In the genomic region with DNA sequence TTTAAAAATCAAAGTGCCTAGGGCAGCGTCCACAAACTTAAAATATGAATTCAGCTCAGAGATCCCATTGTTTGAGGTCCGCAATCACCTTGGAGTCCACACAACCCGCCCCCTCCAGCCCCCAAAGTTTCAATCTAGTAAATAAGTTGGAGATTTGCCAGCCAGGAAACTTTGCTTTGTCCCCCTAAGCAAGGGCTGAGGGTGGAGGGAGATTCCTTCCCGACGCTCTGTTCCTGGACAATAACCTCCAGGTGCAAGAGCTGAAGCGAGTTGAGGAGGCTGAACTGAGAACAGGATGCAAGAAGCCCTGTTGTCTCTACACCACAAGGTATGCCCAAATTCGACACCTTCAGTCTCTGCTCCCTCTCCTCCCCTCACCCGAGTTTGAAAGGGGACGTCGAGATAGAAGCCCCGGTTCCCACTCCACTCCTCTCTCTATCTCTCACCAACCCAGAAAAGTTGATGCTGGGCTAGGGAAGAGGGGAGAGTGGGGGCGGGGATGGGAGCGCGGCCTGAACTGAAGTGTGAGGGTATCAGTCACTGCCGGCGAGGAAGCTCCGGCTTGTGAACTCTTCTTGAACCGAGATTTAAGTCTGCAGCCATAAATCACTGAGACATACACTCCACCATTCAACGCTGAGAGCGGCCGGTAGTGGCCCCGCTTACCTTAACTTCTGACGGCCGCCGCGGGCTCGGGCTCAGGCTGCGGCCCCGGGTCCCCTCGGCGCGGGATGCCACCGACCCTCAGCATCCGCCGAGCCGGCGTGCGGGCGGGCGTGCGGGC, we compare ENCODE assay signal across 8 mouse cellular contexts. TPM values are rescaled to one million over a fixed set of nuclear protein-coding genes. Genes with fewer than 3 reads are reported as not detected.
DNase-seq lines count a peak whose midpoint lies in the region; ATAC-seq and TF ChIP-seq lines count a peak whose summit lies in the region.

No protein-coding gene starts in this region.

- H3K27me3 ChIP-seq in E14TG2a.4 (ENCODE audit: insufficient read depth, low read length): peaks cover 95% of the 10 kb centered on the region
- H3K27me3 ChIP-seq in hindbrain, postnatal 0 days (ENCODE audit: insufficient read depth, low read length): peaks cover 63% of the 10 kb centered on the region
- peaks cover 100% of the 10 kb centered on the region for H3K27me3 ChIP-seq in liver, embryonic 13.5 days
- peaks cover 88% of the 10 kb centered on the region for H3K27me3 ChIP-seq in forebrain, embryonic 16.5 days (replicated peaks; ENCODE audit: control insufficient read depth, insufficient read depth, low read length)

- ATAC-seq in hindbrain, postnatal 0 days: peak; percentile 8; the same call in 1 of the 2 replicates
- no peak for ATAC-seq in liver, embryonic 13.5 days (ENCODE audit: low read depth)
- no peak for ATAC-seq in megakaryocyte-erythroid progenitor cell, adult 5-6 weeks (replicated peaks; ENCODE audit: low FRiP score, low TSS enrichment, poor library complexity, severe bottlenecking)
- no peak for ATAC-seq in forebrain, embryonic 16.5 days

- H3K9me3 ChIP-seq in E14TG2a.4 (ENCODE audit: low read length): no peaks in the 10 kb centered on the region
- no peaks in the 10 kb centered on the region for H3K9me3 ChIP-seq in hindbrain, postnatal 0 days (ENCODE audit: low read length)
- H3K9me3 ChIP-seq in liver, embryonic 13.5 days (replicated peaks): no peaks in the 10 kb centered on the region
- H3K9me3 ChIP-seq in forebrain, embryonic 16.5 days (ENCODE audit: control insufficient read depth, low read length): no peaks in the 10 kb centered on the region

- H3K4me3 ChIP-seq in E14TG2a.4 (replicated peaks; ENCODE audit: low read length): peak overlapping the region; percentile 58
- peak overlapping the region; percentile 41 for H3K4me3 ChIP-seq in hindbrain, postnatal 0 days (ENCODE audit: low read length)
- H3K4me3 ChIP-seq in liver, embryonic 13.5 days (replicated peaks): peak overlapping the region; percentile 43
- no peak overlapping the region for H3K4me3 ChIP-seq in forebrain, embryonic 16.5 days (replicated peaks; ENCODE audit: low read length)

- peaks cover 53% of the 10 kb centered on the region for H3K4me1 ChIP-seq in E14TG2a.4 (replicated peaks; ENCODE audit: low read depth, low read length)
- peaks cover 6% of the 10 kb centered on the region; the same call in 1 of the 2 replicates for H3K4me1 ChIP-seq in hindbrain, postnatal 0 days (ENCODE audit: insufficient read depth, low read length)
- peaks cover 11% of the 10 kb centered on the region for H3K4me1 ChIP-seq in liver, embryonic 13.5 days (replicated peaks)
- H3K4me1 ChIP-seq in forebrain, embryonic 16.5 days (replicated peaks; ENCODE audit: control insufficient read depth, insufficient read depth, low read length): 0 out of 2 replicates have a peak, but pooled peaks cover 3% of the 10 kb centered on the region

- DNase-seq in R1 (ENCODE audit: low read depth, low spot score) (peak; percentile 77), adipocyte (ENCODE audit: low spot score) (no peak)
- peak; percentile 49 for DNase-seq in hindbrain, postnatal 0 days (ENCODE audit: low spot score)
- DNase-seq in liver, embryonic 13.5 days: no peak
- DNase-seq in thymus, postnatal 36 days: no peak

- no peak for TF ChIP-seq CTCF in E14TG2a.4 (conservative IDR thresholded peaks at IDR 0.05; ENCODE audit: low read length)
- no peak for TF ChIP-seq CTCF in hindbrain, postnatal 0 days (IDR thresholded peaks at IDR 0.05; ENCODE audit: low read depth)

- WGBS in hindbrain, postnatal 0 days: 1% methylated on average over 40 of the region's 41 CpGs
- WGBS in liver, embryonic 13.5 days (ENCODE audit: insufficient replicate concordance): 3% methylated on average over 41 of the region's 41 CpGs
- WGBS in forebrain, embryonic 16.5 days: under 1% methylated on average over 41 of the region's 41 CpGs

- no peaks in the 10 kb centered on the region for H3K36me3 ChIP-seq in E14TG2a.4 (ENCODE audit: insufficient read depth, low read length)
- H3K36me3 ChIP-seq in hindbrain, postnatal 0 days (ENCODE audit: insufficient read depth, low read length): no peaks in the 10 kb centered on the region
- H3K36me3 ChIP-seq in liver, embryonic 13.5 days: no peaks in the 10 kb centered on the region
- H3K36me3 ChIP-seq in forebrain, embryonic 16.5 days (ENCODE audit: control insufficient read depth, insufficient read depth): no peaks in the 10 kb centered on the region

- H3K9ac ChIP-seq in hindbrain, postnatal 0 days (replicated peaks; ENCODE audit: low read length): peak overlapping the region; percentile 60
- H3K9ac ChIP-seq in liver, embryonic 13.5 days: peak overlapping the region; percentile 50
- no peak overlapping the region for H3K9ac ChIP-seq in forebrain, embryonic 16.5 days (replicated peaks; ENCODE audit: low read depth, low read length)

- peak overlapping the region; percentile 92 for H3K27ac ChIP-seq in hindbrain, postnatal 0 days
- peak overlapping the region; percentile 66 for H3K27ac ChIP-seq in liver, embryonic 13.5 days
- H3K27ac ChIP-seq in forebrain, embryonic 16.5 days (ENCODE audit: low read length): no peak overlapping the region

- peak overlapping the region; percentile 58 for H3K4me2 ChIP-seq in hindbrain, postnatal 0 days (ENCODE audit: low read depth, low read length)
- H3K4me2 ChIP-seq in liver, embryonic 13.5 days: peak overlapping the region; percentile 39; the same call in 1 of the 2 replicates
- no peak overlapping the region for H3K4me2 ChIP-seq in forebrain, embryonic 16.5 days (ENCODE audit: low read length)

RNA-seq across cellular contexts. Expression of gene 5730596B20Rik, which starts 2.1 kb away (rescaled TPM):
- total RNA-seq in hindbrain, postnatal 0 days (2014; rRNA removed): 1.1 and 1.2 TPM in 2 replicates
- polyA plus RNA-seq in hindbrain, postnatal 0 days (2015; fragmentation: Nextera tagmentation; extraction: Ambion mirVana): 1.3 and 1.5 TPM in 2 replicates
- 0.02 and 0.06 TPM in 2 replicates for polyA plus RNA-seq in liver, embryonic 13.5 days (2015; fragmentation: Nextera tagmentation; extraction: Ambion mirVana)
- not detected in 2 replicates for total RNA-seq in megakaryocyte-erythroid progenitor cell, adult 5-6 weeks (2014; fragmentation: Nextera tagmentation)
- total RNA-seq in megakaryocyte-erythroid progenitor cell, adult 5-6 weeks (2017): not detected in 2 replicates
- not detected in 2 replicates for polyA plus RNA-seq in forebrain, embryonic 16.5 days (2015; fragmentation: Nextera tagmentation; extraction: Ambion mirVana)

RNA-seq across cellular contexts. Expression of gene Hoxa2, which starts 10.5 kb away (rescaled TPM):
- 20.3 and 24.3 TPM in 2 replicates for total RNA-seq in hindbrain, postnatal 0 days (2014; rRNA removed)
- 16.3 and 16.5 TPM in 2 replicates for polyA plus RNA-seq in hindbrain, postnatal 0 days (2015; fragmentation: Nextera tagmentation; extraction: Ambion mirVana)
- polyA plus RNA-seq in liver, embryonic 13.5 days (2015; fragmentation: Nextera tagmentation; extraction: Ambion mirVana): 0.63 and 0.82 TPM in 2 replicates
- 1.4 TPM in 1 of 2 replicates, not detected in the other for total RNA-seq in megakaryocyte-erythroid progenitor cell, adult 5-6 weeks (2014; fragmentation: Nextera tagmentation)
- not detected in 2 replicates for total RNA-seq in megakaryocyte-erythroid progenitor cell, adult 5-6 weeks (2017)
- polyA plus RNA-seq in forebrain, embryonic 16.5 days (2015; fragmentation: Nextera tagmentation; extraction: Ambion mirVana): not detected in 2 replicates

RNA-seq across cellular contexts. Expression of gene Hoxa4, which starts 16.4 kb away (rescaled TPM):
- 4.8 and 7.3 TPM in 2 replicates for total RNA-seq in hindbrain, postnatal 0 days (2014; rRNA removed)
- polyA plus RNA-seq in hindbrain, postnatal 0 days (2015; fragmentation: Nextera tagmentation; extraction: Ambion mirVana): 10.5 and 12.0 TPM in 2 replicates
- 0.17 and 0.30 TPM in 2 replicates for polyA plus RNA-seq in liver, embryonic 13.5 days (2015; fragmentation: Nextera tagmentation; extraction: Ambion mirVana)
- total RNA-seq in megakaryocyte-erythroid progenitor cell, adult 5-6 weeks (2014; fragmentation: Nextera tagmentation): 1.9 and 2.2 TPM in 2 replicates
- total RNA-seq in megakaryocyte-erythroid progenitor cell, adult 5-6 weeks (2017): 0.46 and 0.66 TPM in 2 replicates
- not detected in 2 replicates for polyA plus RNA-seq in forebrain, embryonic 16.5 days (2015; fragmentation: Nextera tagmentation; extraction: Ambion mirVana)

RNA-seq across cellular contexts. Expression of gene Hoxa1, which starts 17.0 kb away (rescaled TPM):
- 1.1 and 3.7 TPM in 2 replicates for total RNA-seq in hindbrain, postnatal 0 days (2014; rRNA removed)
- 1.1 and 1.2 TPM in 2 replicates for polyA plus RNA-seq in hindbrain, postnatal 0 days (2015; fragmentation: Nextera tagmentation; extraction: Ambion mirVana)
- 0.52 and 0.66 TPM in 2 replicates for polyA plus RNA-seq in liver, embryonic 13.5 days (2015; fragmentation: Nextera tagmentation; extraction: Ambion mirVana)
- not detected in 2 replicates for total RNA-seq in megakaryocyte-erythroid progenitor cell, adult 5-6 weeks (2014; fragmentation: Nextera tagmentation)
- 0.34 TPM in 1 of 2 replicates, not detected in the other for total RNA-seq in megakaryocyte-erythroid progenitor cell, adult 5-6 weeks (2017)
- not detected in 2 replicates for polyA plus RNA-seq in forebrain, embryonic 16.5 days (2015; fragmentation: Nextera tagmentation; extraction: Ambion mirVana)

RNA-seq across cellular contexts. Expression of gene Hoxa5, which starts 29.2 kb away (rescaled TPM):
- total RNA-seq in hindbrain, postnatal 0 days (2014; rRNA removed): 99.2 and 108 TPM in 2 replicates
- polyA plus RNA-seq in hindbrain, postnatal 0 days (2015; fragmentation: Nextera tagmentation; extraction: Ambion mirVana): 81.7 and 89.4 TPM in 2 replicates
- 0.83 and 1.2 TPM in 2 replicates for polyA plus RNA-seq in liver, embryonic 13.5 days (2015; fragmentation: Nextera tagmentation; extraction: Ambion mirVana)
- 1.1 and 2.6 TPM in 2 replicates for total RNA-seq in megakaryocyte-erythroid progenitor cell, adult 5-6 weeks (2014; fragmentation: Nextera tagmentation)
- 0.56 and 0.76 TPM in 2 replicates for total RNA-seq in megakaryocyte-erythroid progenitor cell, adult 5-6 weeks (2017)
- polyA plus RNA-seq in forebrain, embryonic 16.5 days (2015; fragmentation: Nextera tagmentation; extraction: Ambion mirVana): not detected in 2 replicates

Comparison
In these comparisons a context has a peak if more than half of its experiments do, and no peak if none do; other contexts are left out.
1. DNase-seq: peak in R1 (single experiment) and hindbrain, postnatal 0 days (single experiment); none in liver, embryonic 13.5 days (single experiment), adipocyte (single experiment) and thymus, postnatal 36 days (0 of 2).